Mouse (Mus musculus): ENCODE results near the gene Ccdc85b. TPM values are rescaled to one million over a fixed set of nuclear protein-coding genes. Genes with fewer than 3 reads are reported as not detected.
"Not testable (repeated sequence)": the region's sequence is repeated elsewhere in the genome, so short reads cannot be mapped to it uniquely, and the experiment has no call there.

The Ccdc85b gene
- total RNA-seq (2021) = 10 to 100 TPM; 21.9 to 24.0 TPM

- intact Hi-C loops (cut with DNase I) = no loop called here
- peak in 1 of 2 experiments; percentile 58 for DNase-seq (ENCODE audit: extremely low spot score in 1 of 2, low spot score in 2 of 2)
Measured at GRCm38 (mm10) chr19:5457746-5458442, at the start of gene Ccdc85b. Gene Ccdc85b, minus strand, starts transcription at chr19:5457894.

DNA sequence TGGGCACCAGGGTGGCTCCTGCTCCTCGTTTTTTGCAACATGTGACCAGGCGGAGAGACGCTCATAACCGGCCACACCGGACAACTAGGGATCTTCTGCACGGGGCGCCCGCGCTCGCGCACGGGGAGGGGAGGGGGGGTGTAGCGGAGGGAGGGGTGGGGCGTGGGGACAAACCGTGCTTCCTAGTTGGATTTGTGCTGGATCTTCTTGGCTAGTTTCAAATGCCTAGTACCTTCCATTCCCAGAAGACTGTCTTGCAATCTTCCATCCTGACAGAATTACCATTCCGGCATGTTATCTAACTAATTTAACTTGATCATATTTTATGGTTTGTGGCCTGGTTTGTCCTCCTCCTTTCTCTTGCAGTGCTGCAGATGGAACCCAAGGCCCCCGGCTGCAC, 46.0 kb upstream of the Ccdc85b start, which contains the start of gene 1700020D05Rik:
TSS of gene 1700020D05Rik (minus strand) at position 101 of the 400 bp plus-strand sequence.
- no peak for DNase-seq (ENCODE audit: extremely low spot score in 1 of 2, low spot score in 2 of 2)
- intact Hi-C loops (cut with DNase I) = no loop called here

DNA sequence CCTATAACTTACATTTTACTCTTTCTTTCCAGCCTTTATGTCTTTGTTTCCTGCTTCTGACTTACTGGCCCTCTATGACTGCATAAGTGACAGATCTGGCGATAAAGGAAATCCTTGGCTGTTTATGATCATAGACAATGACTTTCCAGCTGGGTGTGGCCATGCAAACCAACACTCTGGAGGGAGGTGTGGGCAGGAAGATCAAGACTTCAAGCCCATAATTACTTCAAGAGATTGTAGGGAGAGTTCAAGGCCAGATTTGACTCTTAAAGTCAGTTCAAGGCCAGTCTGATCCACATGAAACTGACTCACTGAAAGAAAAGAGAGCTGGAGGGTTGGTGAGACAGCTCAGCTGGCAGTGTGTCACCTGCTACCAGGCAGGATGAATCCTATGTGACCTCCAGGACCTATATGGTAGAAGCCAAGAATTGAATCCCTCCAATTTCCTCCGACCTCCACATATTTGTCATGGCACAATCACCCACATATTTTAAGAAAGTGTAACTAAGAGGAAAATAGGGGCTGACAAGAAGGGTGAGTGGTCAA, 42.7 kb upstream of the Ccdc85b start:
- DNase-seq (ENCODE audit: extremely low spot score in 1 of 2, low spot score in 2 of 2) = no peak
- intact Hi-C loops (cut with DNase I) = no loop called here

- DNase-seq (ENCODE audit: extremely low spot score in 1 of 2, low spot score in 2 of 2) = no peak
- intact Hi-C loops (cut with DNase I) = no loop called here
Measured at GRCm38 (mm10) chr19:5496052-5496370, 38.3 kb upstream of the Ccdc85b start.

- intact Hi-C loops (cut with DNase I) = no loop called here
Measured at GRCm38 (mm10) chr19:5495353-5496051, 37.8 kb upstream of the Ccdc85b start.

GRCm38 (mm10) chr19:5494314-5494713, 36.6 kb upstream of the Ccdc85b start:
- peak in 1 of 2 experiments; percentile 11 for DNase-seq (ENCODE audit: extremely low spot score in 1 of 2, low spot score in 2 of 2)
- intact Hi-C loops (cut with DNase I) = no loop called here

More at GRCm38 (mm10) chr19:5495353-5496051, 37.8 kb upstream of the Ccdc85b start:
- no peak for DNase-seq (ENCODE audit: extremely low spot score in 1 of 2, low spot score in 2 of 2)

- DNase-seq (ENCODE audit: extremely low spot score in 1 of 2, low spot score in 2 of 2) = peak in 1 of 2 experiments; percentile 32
Measured at GRCm38 (mm10) chr19:5493301-5493721, 35.6 kb upstream of the Ccdc85b start.

DNA sequence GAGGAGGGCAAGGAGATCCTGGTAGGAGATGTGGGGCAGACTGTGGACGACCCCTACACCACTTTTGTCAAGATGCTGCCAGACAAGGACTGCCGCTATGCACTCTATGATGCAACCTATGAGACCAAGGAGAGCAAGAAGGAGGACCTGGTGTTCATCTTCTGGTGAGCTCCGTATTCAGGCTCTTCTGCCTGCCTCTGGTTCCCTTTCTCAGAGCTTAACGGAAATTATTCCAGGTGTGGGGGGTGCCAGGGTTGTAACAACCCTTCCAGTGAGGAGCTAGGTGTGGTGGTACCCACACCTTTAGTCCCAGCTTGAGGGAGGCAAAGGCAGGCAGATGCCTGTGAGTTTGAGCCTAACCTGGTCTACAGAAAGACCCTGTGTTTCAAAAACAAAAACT, 34.9 kb upstream of the Ccdc85b start:
- DNase-seq (ENCODE audit: extremely low spot score in 1 of 2, low spot score in 2 of 2) = peak in 1 of 2 experiments; percentile 14
- intact Hi-C loops (cut with DNase I) = no loop called here

More at GRCm38 (mm10) chr19:5493301-5493721, 35.6 kb upstream of the Ccdc85b start:
- intact Hi-C loops (cut with DNase I) = not testable (repeated sequence)

DNA sequence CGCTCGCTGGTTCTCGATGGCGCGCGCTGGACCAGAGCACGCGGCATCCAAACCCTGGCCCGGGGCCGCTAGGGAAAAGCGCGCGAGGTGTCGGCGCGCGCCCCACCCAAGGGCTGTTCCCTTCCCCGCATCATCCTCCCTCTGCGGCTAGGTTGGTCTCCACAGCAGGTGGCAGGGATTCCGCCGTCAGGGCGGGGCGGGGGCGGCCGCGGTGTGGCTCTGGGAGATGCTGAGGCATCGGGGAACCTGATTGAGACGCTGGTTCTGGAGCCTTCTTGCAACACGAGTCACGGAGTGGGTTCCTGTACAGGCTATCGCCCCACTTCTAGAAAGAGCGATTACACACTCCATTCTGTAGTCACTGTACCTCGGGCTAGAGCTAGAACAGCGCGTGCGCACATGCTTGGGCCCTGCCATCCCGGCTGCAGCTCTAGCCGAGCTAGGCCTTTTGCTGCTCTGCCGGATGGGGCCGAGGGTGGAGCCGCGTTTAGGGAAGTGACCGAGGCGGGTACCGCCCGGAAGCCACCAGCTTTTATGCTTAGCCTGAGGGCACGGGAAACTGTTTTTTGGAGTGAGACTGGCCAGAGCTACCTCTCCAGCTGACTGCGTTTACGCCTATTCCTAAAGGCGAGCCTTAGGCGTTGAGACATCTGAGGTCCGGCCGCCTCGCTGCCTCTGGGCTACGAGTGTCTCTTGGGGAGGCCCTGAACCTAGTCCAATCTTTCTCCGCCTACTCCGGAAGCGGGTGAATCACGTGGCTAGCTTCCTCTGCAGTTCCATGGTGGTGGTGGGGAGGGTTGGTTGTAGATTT, 33.4 kb upstream of the Ccdc85b start:
- intact Hi-C loops (cut with DNase I) = no loop called here
- DNase-seq (ENCODE audit: extremely low spot score in 1 of 2, low spot score in 2 of 2) = peak; percentile 78 to 90

- intact Hi-C loops (cut with DNase I) = no loop called here
- peak; percentile 94 to 97 for DNase-seq (ENCODE audit: extremely low spot score in 1 of 2, low spot score in 2 of 2)
Measured at GRCm38 (mm10) chr19:5490313-5490897, 32.7 kb upstream of the Ccdc85b start, which contains the start of gene Cfl1. Gene Cfl1, plus strand, starts transcription at chr19:5490455.

DNA sequence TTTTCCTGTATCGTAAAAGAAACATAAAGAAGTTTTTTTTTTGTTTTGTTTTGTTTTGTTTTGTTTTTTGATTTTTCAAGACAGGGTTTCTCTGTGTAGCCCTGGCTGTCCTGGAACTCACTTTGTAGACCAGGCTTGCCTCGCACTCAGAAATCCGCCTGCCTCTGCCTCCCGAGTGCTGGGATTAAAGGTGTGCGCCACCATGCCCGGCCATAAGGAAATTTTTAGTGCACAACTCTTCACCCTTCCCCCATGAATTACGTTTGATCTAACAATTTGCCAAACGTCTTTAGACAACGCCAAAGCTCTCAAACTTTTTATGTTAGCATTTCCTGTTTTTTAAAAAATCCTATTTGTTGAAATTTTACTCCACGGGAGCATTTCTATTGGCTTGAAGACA, 32.0 kb upstream of the Ccdc85b start:
- DNase-seq (ENCODE audit: extremely low spot score in 1 of 2, low spot score in 2 of 2) = peak in 1 of 2 experiments; percentile 16
- intact Hi-C loops (cut with DNase I) = not testable (repeated sequence)

DNA sequence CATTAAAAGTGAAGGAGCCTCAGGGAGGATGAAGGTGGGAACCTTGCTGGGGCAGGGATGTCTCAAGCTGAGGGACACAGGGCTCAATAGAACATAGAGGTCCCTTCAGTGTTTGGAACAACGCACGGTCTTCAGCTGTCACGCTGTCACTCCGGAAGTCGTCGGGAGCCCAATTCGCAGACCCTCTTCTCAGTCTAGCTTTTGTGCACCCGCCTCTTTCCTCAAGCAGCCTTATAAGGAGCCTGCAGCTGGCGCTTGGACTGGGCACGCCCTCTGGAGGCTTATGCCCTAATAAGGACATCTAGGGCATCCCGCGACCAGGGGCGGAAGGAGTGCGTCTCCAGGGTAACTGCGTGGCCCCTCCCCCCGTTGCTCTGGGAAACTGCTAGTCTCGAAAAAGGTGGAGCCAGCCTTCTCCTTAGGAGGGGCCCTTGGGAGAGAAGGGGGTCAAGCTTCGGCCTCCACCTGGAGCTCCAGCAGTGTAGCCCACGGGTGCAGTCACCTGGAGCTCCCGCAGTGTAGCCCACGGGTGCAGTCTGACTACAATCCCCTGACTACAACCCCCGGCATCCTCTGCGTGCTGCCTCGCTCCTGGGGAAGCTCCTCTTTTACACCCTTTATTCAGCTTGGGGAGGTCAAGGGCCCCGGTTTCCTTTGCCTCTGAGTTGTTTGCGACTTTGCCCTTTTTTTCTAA, 31.3 kb upstream of the Ccdc85b start:
- DNase-seq (ENCODE audit: extremely low spot score in 1 of 2, low spot score in 2 of 2) = peak; percentile 97 to 99
- intact Hi-C loops (cut with DNase I) = no loop called here

DNA sequence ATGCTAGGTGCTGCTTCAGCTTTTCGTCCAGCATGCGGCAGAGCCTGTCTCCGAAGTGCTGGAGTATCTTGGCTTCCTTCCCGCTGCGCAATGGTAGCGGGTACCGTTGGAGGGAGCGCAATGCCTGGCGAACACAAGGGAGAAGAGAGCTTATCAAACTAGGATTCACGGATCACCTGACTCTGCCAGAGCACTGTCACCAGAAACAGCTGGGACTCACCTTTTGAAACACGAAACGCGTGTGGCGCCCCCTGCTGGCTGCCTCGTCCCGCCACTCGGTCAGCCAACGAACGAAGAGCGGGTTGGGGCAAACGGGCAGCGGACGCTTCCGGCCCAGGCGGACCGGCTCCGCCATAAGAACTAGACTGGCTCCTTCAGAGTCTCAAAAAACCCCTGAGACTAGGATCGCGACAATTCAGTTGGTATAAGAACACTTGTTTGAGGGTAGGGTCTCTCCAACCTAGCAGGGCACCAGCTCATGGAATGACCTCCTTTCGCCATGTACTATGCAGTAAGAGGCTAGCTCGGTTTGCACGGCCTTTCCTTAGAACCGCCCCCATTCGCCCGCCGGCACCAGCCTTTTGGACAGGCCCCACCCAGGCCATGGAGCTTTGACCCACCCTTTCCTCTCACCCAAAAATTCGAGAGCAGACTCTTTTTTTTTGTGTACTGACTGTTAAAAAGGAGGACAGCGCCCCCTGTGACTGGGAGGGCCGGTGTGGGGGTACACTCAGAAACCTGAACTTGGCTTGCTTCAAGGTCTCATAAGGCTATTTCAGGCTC, 30.3 kb upstream of the Ccdc85b start, which contains the start of gene Mus81:
TSS of gene Mus81 (minus strand) at position 635 of the 783 bp plus-strand sequence.
- peak; percentile 93 to 97 for DNase-seq (ENCODE audit: extremely low spot score in 1 of 2, low spot score in 2 of 2)
- intact Hi-C loops (cut with DNase I) = no loop called here

DNA sequence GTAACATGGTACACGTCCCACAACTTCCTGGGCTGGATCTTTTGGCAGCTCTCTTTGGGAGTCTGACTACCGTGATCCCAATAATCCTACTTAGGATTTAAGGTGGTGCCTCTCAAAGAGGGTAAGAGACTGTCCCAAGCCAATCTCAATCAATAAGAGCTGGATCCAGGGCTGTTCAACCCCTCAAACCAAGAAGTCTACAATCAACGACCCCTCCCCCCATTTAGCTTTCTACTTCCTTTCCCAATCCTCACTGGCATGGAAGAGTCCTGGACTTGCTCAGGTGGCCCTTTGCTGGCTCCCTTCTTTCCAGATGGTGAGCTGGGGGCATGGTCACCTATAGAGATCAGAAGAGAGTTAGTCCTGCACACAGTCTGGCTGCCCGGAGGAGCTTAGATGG, 29.1 kb upstream of the Ccdc85b start:
- peak in 1 of 2 experiments; percentile 17 for DNase-seq (ENCODE audit: extremely low spot score in 1 of 2, low spot score in 2 of 2)
- intact Hi-C loops (cut with DNase I) = no loop called here

DNA sequence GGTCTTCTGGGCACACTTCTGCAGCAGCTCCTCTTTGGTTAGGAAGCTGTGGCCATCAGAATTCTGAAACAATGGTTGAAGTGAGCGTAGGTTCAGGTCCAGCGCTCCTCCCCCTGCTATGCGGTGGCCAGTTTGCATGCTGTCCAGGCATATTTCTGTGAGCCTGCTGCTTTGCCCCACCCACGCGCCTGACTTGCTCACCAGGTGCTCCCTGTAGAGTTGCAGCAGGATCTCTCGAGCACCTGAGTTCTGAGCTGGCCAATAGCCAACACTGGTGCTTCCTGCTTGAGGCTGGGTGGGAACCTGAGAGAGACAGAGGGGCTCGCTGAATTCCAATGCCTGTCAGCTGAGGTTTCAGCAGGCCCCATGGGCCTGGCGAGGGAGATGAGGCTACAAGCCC, 28.6 kb upstream of the Ccdc85b start:
- peak in 1 of 2 experiments; percentile 67 for DNase-seq (ENCODE audit: extremely low spot score in 1 of 2, low spot score in 2 of 2)
- intact Hi-C loops (cut with DNase I) = no loop called here

GRCm38 (mm10) chr19:5485821-5486220, 28.1 kb upstream of the Ccdc85b start:
- peak in 1 of 2 experiments; percentile 34 for DNase-seq (ENCODE audit: extremely low spot score in 1 of 2, low spot score in 2 of 2)
- intact Hi-C loops (cut with DNase I) = no loop called here

GRCm38 (mm10) chr19:5485371-5485770, 27.7 kb upstream of the Ccdc85b start:
- intact Hi-C loops (cut with DNase I) = no loop called here

More at GRCm38 (mm10) chr19:5485371-5485770, 27.7 kb upstream of the Ccdc85b start:
- peak in 1 of 2 experiments; percentile 40 for DNase-seq (ENCODE audit: extremely low spot score in 1 of 2, low spot score in 2 of 2)
